Mouse (Mus musculus) neural tube, embryonic 15.5 days (tissue): ENCODE results near the gene Dmbx1. TPM values are rescaled to one million over a fixed set of nuclear protein-coding genes. Genes with fewer than 3 reads are reported as not detected.

Source experiments
- ATAC-seq: fragments of 200-750 bp; cut with Nextera tagmentation; 2 replicates; pipeline ENCODE4 v1.8.0; 2017; ENCODE audit warnings: mild to moderate bottlenecking, moderate TSS enrichment, moderate library complexity; ENCODE audit not compliant: low FRiP score
- H3K27ac ChIP-seq: fragments of 300-500 bp; sonication (generic); replicated peaks from 2 replicates; pipeline ENCODE4 v1.5.1; 2015; ENCODE audit warnings: mild to moderate bottlenecking, inconsistent platforms
- H3K27me3 ChIP-seq: fragments of 300-500 bp; sonication (generic); replicated peaks from 2 replicates; pipeline ENCODE4 v1.6.1; 2015; ENCODE audit warnings: inconsistent platforms
- H3K36me3 ChIP-seq: fragments of 300-500 bp; sonication (generic); 2 replicates; pipeline ENCODE4 v1.6.1; 2015; ENCODE audit warnings: inconsistent platforms
- H3K4me1 ChIP-seq: fragments of 300-500 bp; sonication (generic); 2 replicates; pipeline ENCODE4 v1.6.1; 2015; ENCODE audit warnings: inconsistent platforms
- H3K4me2 ChIP-seq: fragments of 300-500 bp; sonication (generic); 2 replicates; pipeline ENCODE4 v1.6.1; 2015; ENCODE audit warnings: inconsistent platforms, mild to moderate bottlenecking, moderate library complexity
- H3K4me3 ChIP-seq: fragments of 300-500 bp; sonication (generic); replicated peaks from 2 replicates; pipeline ENCODE4 v1.5.1; 2015; ENCODE audit warnings: mild to moderate bottlenecking, inconsistent platforms
- H3K9ac ChIP-seq: fragments of 300-500 bp; sonication (generic); replicated peaks from 2 replicates; pipeline ENCODE4 v1.6.1; 2015; ENCODE audit warnings: mild to moderate bottlenecking, inconsistent platforms
- H3K9me3 ChIP-seq: fragments of 300-500 bp; sonication (generic); replicated peaks from 2 replicates; pipeline ENCODE4 v1.6.1; 2016; ENCODE audit warnings: inconsistent platforms
- WGBS: fragments of 180-500 bp; shearing (Covaris S2); methylation state at CpG from one replicate; pipeline ENCODE4 v1.1.7; 2015; ENCODE audit warnings: mixed read lengths; 5-methylcytosine and 5-hydroxymethylcytosine counted together
- polyA plus RNA-seq: library from polyadenylated mRNA; unstranded; fragments of >200 nt; fragmentation: Nextera tagmentation; extraction: Ambion mirVana; gene quantifications from 2 replicates; pipeline ENCODE4 v1.2.1, GENCODE M21; 2015

The Dmbx1 gene
- polyA plus RNA-seq, 1 experiment from 2014 or later, result 2.1 TPM

GRCm38 (mm10) chr4:115882195-115882594, 57.5 kb downstream of the Dmbx1 start:
- H3K4me3 ChIP-seq, result no peak overlapping the region
- H3K9me3 ChIP-seq, result no peaks in the 10 kb centered on the region
- no peak for ATAC-seq
- H3K27ac ChIP-seq, result no peak overlapping the region
- H3K27me3 ChIP-seq, result no peaks in the 10 kb centered on the region; the same call in 1 of the 2 replicates
- WGBS, result 65% methylated on average over 4 of the region's 4 CpGs
- no peak overlapping the region for H3K9ac ChIP-seq
- peaks cover 43% of the 10 kb centered on the region for H3K4me1 ChIP-seq
- H3K4me2 ChIP-seq, result no peak overlapping the region
- no peaks in the 10 kb centered on the region for H3K36me3 ChIP-seq

DNA sequence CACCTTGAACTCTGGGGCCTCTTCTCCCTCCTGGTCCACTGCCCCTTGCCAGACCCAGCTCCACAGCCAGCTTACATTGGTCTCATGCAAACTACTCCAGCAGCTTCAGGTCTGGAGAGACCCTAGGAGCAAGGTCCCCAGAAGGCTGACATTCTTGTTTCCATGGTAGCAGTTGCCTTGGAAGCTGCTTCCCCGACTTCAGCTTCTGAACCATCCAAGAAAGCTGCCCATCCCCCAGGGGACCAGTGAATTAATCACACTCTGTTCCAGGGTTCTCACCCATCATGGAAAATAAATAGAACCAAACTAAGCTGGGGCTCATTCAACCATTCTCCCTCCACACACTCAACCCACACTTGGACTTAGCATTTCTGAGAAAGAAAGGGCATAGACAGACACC, 58.5 kb downstream of the Dmbx1 start:
- no peak overlapping the region for H3K9ac ChIP-seq
- no peak for ATAC-seq
- WGBS, result 0% methylated on average over 1 of the region's 1 CpGs

GRCm38 (mm10) chr4:115878828-115879227, 60.9 kb downstream of the Dmbx1 start:
- H3K36me3 ChIP-seq, result peaks cover 11% of the 10 kb centered on the region; the same call in 1 of the 2 replicates
- H3K4me2 ChIP-seq, result no peak overlapping the region
- no peak overlapping the region; the same call in 1 of the 2 replicates for H3K27ac ChIP-seq
- no peak overlapping the region for H3K9ac ChIP-seq
- peaks cover 33% of the 10 kb centered on the region for H3K4me1 ChIP-seq
- no peak for ATAC-seq
- H3K9me3 ChIP-seq, result no peaks in the 10 kb centered on the region
- H3K27me3 ChIP-seq, result no peaks in the 10 kb centered on the region; the same call in 1 of the 2 replicates
- WGBS, result 40% methylated on average over 9 of the region's 9 CpGs
- H3K4me3 ChIP-seq, result no peak overlapping the region

More for the DNA sequence above, 58.5 kb downstream of the Dmbx1 start:
- Histone ChIP-seq H3K27me3 (no peaks in the 10 kb centered on the region; the same call in 1 of the 2 replicates), H3K4me2 (no peak overlapping the region), H3K27ac (no peak overlapping the region), H3K4me3 (no peak overlapping the region), H3K9me3 (no peaks in the 10 kb centered on the region), H3K4me1 (peaks cover 42% of the 10 kb centered on the region), H3K36me3 (no peaks in the 10 kb centered on the region)

DNA sequence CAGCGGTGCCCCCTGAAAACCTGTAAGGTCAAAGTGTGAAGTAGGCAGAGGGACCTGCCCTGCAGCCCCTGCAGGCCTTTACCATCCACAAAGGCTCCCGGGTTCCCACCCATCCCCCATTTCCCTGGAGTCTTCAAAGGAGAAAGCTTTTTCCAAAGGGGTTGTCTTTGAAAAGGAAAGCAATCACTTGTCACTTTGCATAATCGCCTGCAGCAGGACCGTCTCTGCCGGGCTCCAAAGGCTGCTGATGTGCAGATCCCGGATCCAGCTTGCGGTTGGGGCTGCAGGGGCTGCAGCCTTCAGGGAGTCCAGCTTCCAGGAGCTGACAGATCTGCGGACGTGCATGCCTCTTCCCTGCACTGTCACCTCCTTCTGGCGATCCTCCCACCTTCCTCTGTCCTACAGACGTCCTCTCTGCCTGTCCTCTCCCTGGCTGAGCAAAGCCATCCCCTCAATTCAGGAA, 61.5 kb downstream of the Dmbx1 start:
- no peak for ATAC-seq
- H3K9me3 ChIP-seq, result no peaks in the 10 kb centered on the region
- WGBS, result 4% methylated on average over 11 of the region's 11 CpGs
- no peaks in the 10 kb centered on the region; the same call in 1 of the 2 replicates for H3K27me3 ChIP-seq
- H3K27ac ChIP-seq, result no peak overlapping the region; the same call in 1 of the 2 replicates
- peaks cover 16% of the 10 kb centered on the region; the same call in 1 of the 2 replicates for H3K36me3 ChIP-seq
- no peak overlapping the region for H3K9ac ChIP-seq
- H3K4me1 ChIP-seq, result peaks cover 33% of the 10 kb centered on the region
- peak overlapping the region; percentile 15; the same call in 1 of the 2 replicates for H3K4me2 ChIP-seq
- no peak overlapping the region for H3K4me3 ChIP-seq

DNA sequence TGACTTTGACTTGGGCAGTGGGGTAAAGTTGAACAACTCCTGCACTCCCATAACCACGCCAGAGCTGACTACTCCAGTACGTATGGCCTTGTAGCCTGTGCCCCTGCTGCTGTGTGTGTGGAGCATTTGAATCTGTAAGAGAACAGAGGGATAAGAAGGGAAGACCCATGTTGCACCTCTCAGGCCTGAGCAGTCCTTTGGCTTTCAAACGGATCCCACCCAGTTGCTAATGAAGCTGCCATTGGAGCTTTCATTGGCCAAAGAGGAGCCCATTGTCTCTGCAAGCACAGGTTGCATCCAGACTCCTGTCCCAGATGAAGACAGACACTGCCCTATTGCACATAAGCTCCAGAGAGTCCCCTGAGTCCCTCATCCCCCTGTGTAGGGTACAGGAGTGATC, 66.5 kb downstream of the Dmbx1 start:
- Histone ChIP-seq H3K36me3 (peaks cover 17% of the 10 kb centered on the region; the same call in 1 of the 2 replicates), H3K4me1 (peaks cover 25% of the 10 kb centered on the region), H3K27me3 (no peaks in the 10 kb centered on the region; the same call in 1 of the 2 replicates), H3K9me3 (no peaks in the 10 kb centered on the region), H3K9ac (no peak overlapping the region), H3K4me2 (no peak overlapping the region), H3K27ac (no peak overlapping the region), H3K4me3 (no peak overlapping the region)
- 77% methylated on average over 3 of the region's 3 CpGs for WGBS
- ATAC-seq, result no peak

- H3K9ac ChIP-seq, result no peak overlapping the region
- no peak for ATAC-seq
- H3K27me3 ChIP-seq, result no peaks in the 10 kb centered on the region
- WGBS, result 23% methylated on average over 16 of the region's 16 CpGs
- no peak overlapping the region for H3K4me2 ChIP-seq
- H3K4me1 ChIP-seq, result peaks cover 16% of the 10 kb centered on the region
- H3K36me3 ChIP-seq, result peaks cover 13% of the 10 kb centered on the region; the same call in 1 of the 2 replicates
- H3K4me3 ChIP-seq, result no peak overlapping the region
- no peaks in the 10 kb centered on the region for H3K9me3 ChIP-seq
- no peak overlapping the region for H3K27ac ChIP-seq
Measured at GRCm38 (mm10) chr4:115869512-115870210, 70.1 kb downstream of the Dmbx1 start.

Other genes with a start within 250 kb of the Dmbx1 start
- gene Efcab14, start 202.2 kb downstream of the Dmbx1 start, polyA plus RNA-seq, result 15.3 and 22.3 TPM in 2 replicates
- gene Tex38, start 158.9 kb downstream of the Dmbx1 start, polyA plus RNA-seq, result 0.33 and 0.40 TPM in 2 replicates
- gene Atpaf1, start 155.1 kb downstream of the Dmbx1 start, polyA plus RNA-seq, result 42.0 and 50.9 TPM in 2 replicates
- gene Mob3c, start 111.8 kb downstream of the Dmbx1 start, polyA plus RNA-seq, result 8.1 and 8.4 TPM in 2 replicates
- gene Mknk1, start 100.7 kb downstream of the Dmbx1 start, polyA plus RNA-seq, result 25.3 and 30.3 TPM in 2 replicates
- 0.12 and 0.19 TPM in 2 replicates for gene Kncn, start 55.5 kb downstream of the Dmbx1 start, polyA plus RNA-seq
- gene 6430628N08Rik, start 49.3 kb downstream of the Dmbx1 start, polyA plus RNA-seq, result 1.2 and 1.3 TPM in 2 replicates
- 18.9 and 22.8 TPM in 2 replicates for gene Faah, start 78.0 kb upstream of the Dmbx1 start, polyA plus RNA-seq
- gene Nsun4, start 114.0 kb upstream of the Dmbx1 start, polyA plus RNA-seq, result 13.1 and 13.5 TPM in 2 replicates
- gene Uqcrh, start 135.1 kb upstream of the Dmbx1 start, polyA plus RNA-seq, result 499 and 535 TPM in 2 replicates
- 70.9 and 73.3 TPM in 2 replicates for gene Lrrc41, start 135.3 kb upstream of the Dmbx1 start, polyA plus RNA-seq
- gene Rad54l, start 183.8 kb upstream of the Dmbx1 start, polyA plus RNA-seq, result 5.6 and 11.5 TPM in 2 replicates
- gene Pomgnt1, start 183.9 kb upstream of the Dmbx1 start, polyA plus RNA-seq, result 66.9 and 67.2 TPM in 2 replicates
- 2.6 and 2.7 TPM in 2 replicates for gene Lurap1, start 211.4 kb upstream of the Dmbx1 start, polyA plus RNA-seq
- gene Tspan1, start 227.7 kb upstream of the Dmbx1 start, polyA plus RNA-seq, result 0.27 and 5.8 TPM in 2 replicates
- gene 1700042G07Rik, start 233.4 kb upstream of the Dmbx1 start, polyA plus RNA-seq, result not detected in 2 replicates
- gene Gm49337, start 233.5 kb upstream of the Dmbx1 start, polyA plus RNA-seq, result not detected in 2 replicates